In the genomic region with DNA sequence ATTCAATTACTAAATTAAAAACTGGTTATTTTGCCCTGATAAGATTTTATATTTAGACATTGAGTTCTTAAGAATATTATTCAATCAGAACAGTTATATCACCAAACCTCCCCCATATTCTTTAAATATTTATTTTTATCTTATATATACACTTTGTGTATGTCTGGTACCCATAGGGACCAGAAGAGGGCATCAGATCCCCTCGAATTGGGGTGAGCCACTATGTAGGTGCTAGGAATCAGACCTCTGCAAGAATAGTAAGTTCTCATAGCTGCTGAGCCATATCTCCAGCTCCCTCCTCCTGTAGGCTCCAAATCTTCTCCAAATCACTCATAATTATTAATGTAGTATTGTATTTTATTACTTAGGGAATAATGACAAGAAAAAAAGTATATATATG, we compare ENCODE assay signal across 29 mouse cellular contexts.
DNase-seq lines count a peak whose midpoint lies in the region; ATAC-seq and TF ChIP-seq lines count a peak whose summit lies in the region.
"Had no signal": no experiment of that assay in that cellular context is flagged by ENCODE, and none has a peak within 500 bp of the region (broad histone marks: within the 10 kb centered on the region; RNA-seq: fewer than 3 reads in every experiment).

No protein-coding gene starts in this region.

- WGBS in liver, adult 2 months = 53% methylated on average over 1 of the region's 1 CpGs
- 40% methylated on average over 1 of the region's 1 CpGs for WGBS in liver, embryonic 12.5 days (ENCODE audit: insufficient replicate concordance)
- 47% methylated on average over 1 of the region's 1 CpGs for WGBS in forebrain, embryonic 11.5 days

- intact Hi-C loops in heart, postnatal 25 days (cut with DNase I) = loop anchor here (5.0 kb wide), 1 partner anchor 70 kb away; no protein-coding TSS in a partner anchor

- in situ Hi-C loops in CH12.LX (cut with MboI; ENCODE audit: low pct_ligation_motif_present, low pct_unique_long_range_greater_than_20kb, low sequenced_read_pairs) = no loop called here

- no peak for ATAC-seq in liver, embryonic 12.5 days
- no peak for ATAC-seq in forebrain, embryonic 11.5 days (replicated peaks; ENCODE audit: low FRiP score)
- ATAC-seq: activated CD4-positive, CD25-positive, alpha-beta regulatory T cell, adult 4 months; forebrain, embryonic 15.5 days; hindbrain, postnatal 0 days; intestine, embryonic 16.5 days had no signal

- dilution Hi-C loops in CH12.LX (cut with MboI; ENCODE audit: extremely low pct_ligation_motif_present, extremely low pct_unique_long_range_greater_than_20kb, low sequenced_read_pairs) = no loop called here

- H3K36me3 ChIP-seq in liver, adult 2 months (ENCODE audit: control insufficient read depth, insufficient read depth, low read length) = no peaks in the 10 kb centered on the region
- H3K36me3 ChIP-seq in liver, embryonic 12.5 days = no peaks in the 10 kb centered on the region
- peaks cover 0 to 13% of the 10 kb centered on the region in 2 experiments for H3K36me3 ChIP-seq in CH12.LX (replicated peaks in 1 of 2; ENCODE audit: control insufficient read depth in 1 of 2, insufficient read depth in 1 of 2, low read length in 1 of 2)
- H3K36me3 ChIP-seq in splenic B cell, adult 2 months (ENCODE audit: control insufficient read depth, insufficient read depth, low read length, poor library complexity, severe bottlenecking) = no peaks in the 10 kb centered on the region
- H3K36me3 ChIP-seq in forebrain, embryonic 11.5 days (ENCODE audit: control insufficient read depth, insufficient read depth, low read length) = no peaks in the 10 kb centered on the region

- H3K4me1 ChIP-seq in liver, adult 2 months (ENCODE audit: control insufficient read depth, insufficient read depth, low read length) = no peaks in the 10 kb centered on the region
- H3K4me1 ChIP-seq in liver, embryonic 12.5 days = no peaks in the 10 kb centered on the region
- no peaks in the 10 kb centered on the region for H3K4me1 ChIP-seq in CH12.LX (ENCODE audit: control insufficient read depth in 1 of 2, insufficient read depth in 2 of 2)
- no peaks in the 10 kb centered on the region for H3K4me1 ChIP-seq in forebrain, embryonic 11.5 days (replicated peaks; ENCODE audit: control insufficient read depth, insufficient read depth, low read length)
- H3K4me1 ChIP-seq: embryonic facial prominence, embryonic 10.5 days; forebrain, embryonic 15.5 days; heart, embryonic 13.5 days; limb, embryonic 10.5 days; midbrain, embryonic 12.5 days had no signal

- TF ChIP-seq CTCF in liver, adult 2 months (IDR thresholded peaks at IDR 0.05; ENCODE audit: low read depth, low read length) = no peak; the same call in 1 of the 2 replicates
- peak in 1 of 2 experiments; percentile 48; a peak in 2 of 4 replicates for TF ChIP-seq CTCF in CH12.LX (conservative IDR thresholded peaks at IDR 0.05 in 1 of 2, IDR thresholded peaks at IDR 0.05 in 1 of 2; ENCODE audit: low read depth in 2 of 2, low read length in 2 of 2)

- H3K9ac ChIP-seq in liver, adult 2 months (ENCODE audit: low read depth, low read length) = no peak overlapping the region
- no peak overlapping the region for H3K9ac ChIP-seq in liver, embryonic 12.5 days
- no peak overlapping the region for H3K9ac ChIP-seq in CH12.LX (ENCODE audit: insufficient read depth, low read depth)
- no peak overlapping the region for H3K9ac ChIP-seq in forebrain, embryonic 11.5 days (ENCODE audit: low read length)
- H3K9ac ChIP-seq: embryonic facial prominence, embryonic 15.5 days; forebrain, embryonic 15.5 days; heart, embryonic 13.5 days; limb, embryonic 15.5 days; midbrain, embryonic 12.5 days; neural tube, embryonic 12.5 days had no signal

- no peaks in the 10 kb centered on the region for H3K27me3 ChIP-seq in liver, adult 2 months (ENCODE audit: control insufficient read depth, insufficient read depth, low read length)
- no peaks in the 10 kb centered on the region for H3K27me3 ChIP-seq in liver, embryonic 12.5 days (replicated peaks)
- H3K27me3 ChIP-seq in CH12.LX (replicated peaks) = no peaks in the 10 kb centered on the region
- no peaks in the 10 kb centered on the region for H3K27me3 ChIP-seq in splenic B cell, adult 2 months (ENCODE audit: control insufficient read depth, insufficient read depth, low read length, poor library complexity, severe bottlenecking)
- no peaks in the 10 kb centered on the region for H3K27me3 ChIP-seq in forebrain, embryonic 11.5 days (ENCODE audit: control insufficient read depth, insufficient read depth, low read length)
- H3K27me3 ChIP-seq: embryonic facial prominence, embryonic 15.5 days; forebrain, embryonic 15.5 days; heart, embryonic 13.5 days; limb, embryonic 15.5 days; megakaryocyte, embryonic 14.5 days; midbrain, embryonic 12.5 days; neural tube, embryonic 12.5 days had no signal

- no peak overlapping the region for H3K4me2 ChIP-seq in liver, embryonic 12.5 days
- H3K4me2 ChIP-seq in CH12.LX (ENCODE audit: insufficient read depth, low read depth, poor library complexity, severe bottlenecking) = no peak overlapping the region
- no peak overlapping the region for H3K4me2 ChIP-seq in forebrain, embryonic 11.5 days (ENCODE audit: low read depth, low read length, severe bottlenecking)
- H3K4me2 ChIP-seq: embryonic facial prominence, embryonic 15.5 days; forebrain, embryonic 15.5 days; heart, embryonic 13.5 days; limb, embryonic 15.5 days; midbrain, embryonic 12.5 days; neural tube, embryonic 12.5 days had no signal

- peak; percentile 23 for DNase-seq in liver, adult 2 months (ENCODE audit: extremely low read depth, low read depth, low spot score)
- DNase-seq in CH12.LX (ENCODE audit: extremely low read depth) (peak; percentile 13), NIH3T3 (ENCODE audit: low read depth) (peak; percentile 23)
- peak; percentile 10 for DNase-seq in splenic B cell, adult 2 months (ENCODE audit: low read depth, low spot score)
- DNase-seq in ovary, postnatal 14 days (ENCODE audit: low spot score) = no peak
- no peak for DNase-seq in forebrain, embryonic 11.5 days (ENCODE audit: low spot score)
- DNase-seq in heart, postnatal 25 days (ENCODE audit: low spot score) = no peak
- DNase-seq: adrenal gland, adult 2 months; cerebellum, adult 8-10 months; cerebellum, postnatal 25 days; heart, postnatal 10 days; kidney, adult 9 months; kidney, postnatal 25 days; layer of hippocampus, postnatal 36 days; lung, postnatal 36 days had no signal

- TF ChIP-seq POLR2A in liver, adult 2 months (IDR thresholded peaks at IDR 0.05; ENCODE audit: extremely low read depth, insufficient read depth, low read length) = no peak
- no peak for TF ChIP-seq POLR2A in CH12.LX (IDR thresholded peaks at IDR 0.05; ENCODE audit: low read depth, low read length)

- H3K9me3 ChIP-seq in liver, embryonic 12.5 days (replicated peaks) = no peaks in the 10 kb centered on the region
- no peaks in the 10 kb centered on the region for H3K9me3 ChIP-seq in CH12.LX (replicated peaks; ENCODE audit: low read length)
- no peaks in the 10 kb centered on the region for H3K9me3 ChIP-seq in forebrain, embryonic 11.5 days (ENCODE audit: control insufficient read depth, low read length)
- H3K9me3 ChIP-seq: embryonic facial prominence, embryonic 10.5 days; embryonic facial prominence, embryonic 15.5 days; forebrain, embryonic 15.5 days; heart, embryonic 13.5 days; limb, embryonic 10.5 days; limb, embryonic 15.5 days; megakaryocyte, embryonic 14.5 days; midbrain, embryonic 12.5 days; neural tube, embryonic 12.5 days had no signal

- peak; percentile 29 for TF ChIP-seq RAD21 in CH12.LX (IDR thresholded peaks at IDR 0.05; ENCODE audit: low read depth, low read length)

- no peaks in the 10 kb centered on the region for H3K79me2 ChIP-seq in liver, adult 2 months (ENCODE audit: control insufficient read depth, insufficient read depth, low read length)
- no peaks in the 10 kb centered on the region for H3K79me2 ChIP-seq in CH12.LX (replicated peaks; ENCODE audit: control insufficient read depth, extremely low read depth, insufficient read depth, poor library complexity, severe bottlenecking)

- no peak overlapping the region for H3K4me3 ChIP-seq in liver, adult 2 months (ENCODE audit: insufficient read depth, low read depth, low read length)
- H3K4me3 ChIP-seq in liver, embryonic 12.5 days = no peak overlapping the region
- no peak overlapping the region for H3K4me3 ChIP-seq in CH12.LX (replicated peaks in 1 of 3; ENCODE audit: low read depth in 2 of 3, low read length in 2 of 3, poor library complexity in 1 of 3)
- no peak overlapping the region for H3K4me3 ChIP-seq in forebrain, embryonic 11.5 days (ENCODE audit: low read depth, low read length)
- H3K4me3 ChIP-seq: embryonic facial prominence, embryonic 10.5 days; embryonic facial prominence, embryonic 15.5 days; forebrain, embryonic 15.5 days; heart, embryonic 13.5 days; limb, embryonic 10.5 days; limb, embryonic 15.5 days; megakaryocyte, embryonic 14.5 days; midbrain, embryonic 12.5 days; myocyte; neural tube, embryonic 12.5 days had no signal

- TF ChIP-seq EP300 in CH12.LX (IDR thresholded peaks at IDR 0.05; ENCODE audit: low read length) = no peak

- no peak overlapping the region for H3K27ac ChIP-seq in liver, adult 2 months (replicated peaks; ENCODE audit: insufficient read depth, low read depth, low read length)
- H3K27ac ChIP-seq in liver, embryonic 12.5 days = no peak overlapping the region
- no peak overlapping the region for H3K27ac ChIP-seq in CH12.LX (ENCODE audit: insufficient read depth, low read depth)
- H3K27ac ChIP-seq in forebrain, embryonic 11.5 days (ENCODE audit: low read depth, low read length) = no peak overlapping the region
- H3K27ac ChIP-seq: embryonic facial prominence, embryonic 10.5 days; embryonic facial prominence, embryonic 15.5 days; forebrain, embryonic 15.5 days; heart, embryonic 13.5 days; hindbrain, postnatal 0 days; limb, embryonic 10.5 days; limb, embryonic 15.5 days; midbrain, embryonic 12.5 days; neural tube, embryonic 12.5 days had no signal

TF ChIP-seq in CH12.LX, 34 proteins besides CTCF, POLR2A, EP300 and RAD21:
- no peak for TF ChIP-seq CHD2 (IDR thresholded peaks at IDR 0.05; ENCODE audit: low read length)
- 0 out of 2 replicates have a peak, but pooled peaks have one; percentile 9 for TF ChIP-seq SMC3 (IDR thresholded peaks at IDR 0.05; ENCODE audit: low read depth, low read length)

Comparison
In these comparisons a context has a peak if more than half of its experiments do, and no peak if none do; other contexts are left out.
1. DNase-seq: peak in liver, adult 2 months (single experiment), CH12.LX (single experiment), NIH3T3 (single experiment) and splenic B cell, adult 2 months (single experiment); none in ovary, postnatal 14 days (single experiment), forebrain, embryonic 11.5 days (single experiment) and heart, postnatal 25 days (single experiment).